Mouse (Mus musculus) lung, postnatal 0 days (tissue): ENCODE data around the gene Tnfaip8l1. TPM values are rescaled to one million over a fixed set of nuclear protein-coding genes. Genes with fewer than 3 reads are reported as not detected.
A peak's percentile ranks its signal among the peaks of the same experiment; 100 is the strongest.

Experiments
- ATAC-seq: fragments of 200-750 bp; cut with Nextera tagmentation; 2 replicates; pipeline ENCODE4 v1.8.0; 2017; ENCODE audit warnings: moderate library complexity
- DNase-seq: peaks from one replicate; pipeline ENCODE4 v3.0.0-alpha.2; 2016; ENCODE audit warnings: low spot score
- H3K27ac ChIP-seq: fragments of 300-500 bp; sonication (generic); 2 replicates; pipeline ENCODE4 v1.5.1; 2014; ENCODE audit warnings: antibody characterized with exemption, mild to moderate bottlenecking, low read length, mixed read lengths
- H3K27me3 ChIP-seq: fragments of 300-500 bp; sonication (generic); replicated peaks from 2 replicates; pipeline ENCODE4 v1.6.1; 2014; ENCODE audit warnings: low read length, mixed read lengths; ENCODE audit not compliant: insufficient read depth
- H3K36me3 ChIP-seq: fragments of 300-500 bp; sonication (generic); 2 replicates; pipeline ENCODE4 v1.6.1; 2014; ENCODE audit warnings: low read length, mixed read lengths; ENCODE audit not compliant: insufficient read depth
- H3K4me1 ChIP-seq: fragments of 300-500 bp; sonication (generic); 2 replicates; pipeline ENCODE4 v1.6.1; 2014; ENCODE audit warnings: antibody characterized with exemption, low read depth, low read length, mixed read lengths; ENCODE audit not compliant: insufficient read depth
- H3K4me2 ChIP-seq: fragments of 300-500 bp; sonication (generic); replicated peaks from 2 replicates; pipeline ENCODE4 v1.6.1; 2014; ENCODE audit warnings: low read depth, mild to moderate bottlenecking, low read length, moderate library complexity, mixed read lengths
- H3K4me3 ChIP-seq: fragments of 300-500 bp; sonication (generic); 2 replicates; pipeline ENCODE4 v1.5.1; 2014; ENCODE audit warnings: low read depth, low read length
- H3K9ac ChIP-seq: fragments of 300-500 bp; sonication (generic); replicated peaks from 2 replicates; pipeline ENCODE4 v1.6.1; 2014; ENCODE audit warnings: low read depth, mild to moderate bottlenecking
- H3K9me3 ChIP-seq: fragments of 300-500 bp; sonication (generic); 2 replicates; pipeline ENCODE4 v1.6.1; 2016; ENCODE audit warnings: low read length, mixed read lengths
- CTCF ChIP-seq: IDR thresholded peaks from 2 replicates; pipeline ENCODE4 v1.5.1; 2016; ENCODE audit warnings: antibody characterized with exemption, mild to moderate bottlenecking
- EP300 ChIP-seq: IDR thresholded peaks from 2 replicates; pipeline ENCODE4 v1.6.1; 2016; ENCODE audit warnings: antibody characterized with exemption, mild to moderate bottlenecking, control low read depth
- WGBS: fragments of 180-500 bp; shearing (Covaris S2); extraction: QIAGEN DNeasy Blood & Tissue Kit; methylation state at CpG from one replicate; pipeline ENCODE4 v1.1.7; 2014; 5-methylcytosine and 5-hydroxymethylcytosine counted together
- polyA plus RNA-seq: library from polyadenylated mRNA; unstranded; fragments of >200 nt; fragmentation: Nextera tagmentation; extraction: Ambion mirVana; gene quantifications from 2 replicates; pipeline ENCODE4 v1.2.1, GENCODE M21; 2015

Tnfaip8l1 gene
- polyA plus RNA-seq, 1 experiment from 2014 or later, result 4.7 TPM

- TF ChIP-seq EP300 (no peak), CTCF (peak; percentile 62)
- no peak for ATAC-seq
- Histone ChIP-seq H3K9me3 (no peaks in the 10 kb centered on the region), H3K27me3 (no peaks in the 10 kb centered on the region), H3K36me3 (peaks cover 56% of the 10 kb centered on the region), H3K4me3 (no peak overlapping the region), H3K4me2 (no peak overlapping the region), H3K9ac (no peak overlapping the region), H3K27ac (no peak overlapping the region), H3K4me1 (no peaks in the 10 kb centered on the region)
- no peak for DNase-seq
- 85% methylated on average over 9 of the region's 9 CpGs for WGBS
These were observed 38.3 kb downstream of the Tnfaip8l1 start for GRCm38 (mm10) chr17:56200586-56200985.

GRCm38 (mm10) chr17:56201642-56202041 is 39.4 kb downstream of the Tnfaip8l1 start:
- Histone ChIP-seq H3K4me2 (no peak overlapping the region), H3K36me3 (peaks cover 60% of the 10 kb centered on the region), H3K27me3 (no peaks in the 10 kb centered on the region), H3K27ac (no peak overlapping the region), H3K9ac (no peak overlapping the region), H3K9me3 (no peaks in the 10 kb centered on the region), H3K4me1 (no peaks in the 10 kb centered on the region), H3K4me3 (no peak overlapping the region)
- DNase-seq (no peak), ATAC-seq (no peak)
- 0 out of 2 replicates have a peak, but pooled peaks have one; percentile 32 for TF ChIP-seq CTCF
- no peak for TF ChIP-seq EP300
- 75% methylated on average over 3 of the region's 3 CpGs for WGBS

- Histone ChIP-seq H3K4me3 (no peak overlapping the region), H3K9ac (no peak overlapping the region), H3K4me2 (no peak overlapping the region), H3K36me3 (peaks cover 56% of the 10 kb centered on the region), H3K9me3 (no peaks in the 10 kb centered on the region), H3K27me3 (no peaks in the 10 kb centered on the region), H3K27ac (no peak overlapping the region), H3K4me1 (no peaks in the 10 kb centered on the region)
- no peak for DNase-seq
- TF ChIP-seq EP300 (no peak), CTCF (no peak)
- ATAC-seq, result no peak
- WGBS, result 96% methylated on average over 8 of the region's 8 CpGs
These were observed 40.2 kb downstream of the Tnfaip8l1 start for GRCm38 (mm10) chr17:56202476-56202875.

GRCm38 (mm10) chr17:56203729-56204128 is 41.5 kb downstream of the Tnfaip8l1 start:
- Histone ChIP-seq H3K36me3 (peaks cover 45% of the 10 kb centered on the region), H3K4me1 (no peaks in the 10 kb centered on the region), H3K27ac (no peak overlapping the region), H3K9ac (no peak overlapping the region), H3K9me3 (no peaks in the 10 kb centered on the region), H3K27me3 (no peaks in the 10 kb centered on the region), H3K4me2 (no peak overlapping the region), H3K4me3 (no peak overlapping the region)
- ATAC-seq, result no peak
- TF ChIP-seq EP300, result no peak
- TF ChIP-seq CTCF, result peak; percentile 62
- WGBS, result 49% methylated on average over 3 of the region's 3 CpGs
- DNase-seq, result no peak

GRCm38 (mm10) chr17:56206276-56206884 is 44.1 kb downstream of the Tnfaip8l1 start:
- ATAC-seq, result peak; percentile 88
- peak; percentile 95 for DNase-seq
- 65% methylated on average over 10 of the region's 10 CpGs for WGBS

GRCm38 (mm10) chr17:56206986-56207674 is 44.9 kb downstream of the Tnfaip8l1 start:
- DNase-seq (peak; percentile 73), ATAC-seq (peak; percentile 55)
- Histone ChIP-seq H3K27ac (peak overlapping the region; percentile 92), H3K9me3 (no peaks in the 10 kb centered on the region), H3K36me3 (peaks cover 61% of the 10 kb centered on the region), H3K27me3 (no peaks in the 10 kb centered on the region), H3K4me2 (no peak overlapping the region), H3K9ac (no peak overlapping the region), H3K4me3 (no peak overlapping the region), H3K4me1 (no peaks in the 10 kb centered on the region; the same call in 1 of the 2 replicates)
- WGBS, result 67% methylated on average over 6 of the region's 6 CpGs
- TF ChIP-seq CTCF (no peak), EP300 (no peak)

More at GRCm38 (mm10) chr17:56206276-56206884, 44.1 kb downstream of the Tnfaip8l1 start:
- H3K36me3 ChIP-seq, result peaks cover 60% of the 10 kb centered on the region
- peak overlapping the region; percentile 92 for H3K27ac ChIP-seq
- no peaks in the 10 kb centered on the region for H3K9me3 ChIP-seq
- no peak overlapping the region for H3K4me3 ChIP-seq
- TF ChIP-seq EP300 (peak; percentile 92), CTCF (no peak)
- H3K4me2 ChIP-seq, result no peak overlapping the region
- no peaks in the 10 kb centered on the region for H3K27me3 ChIP-seq
- H3K9ac ChIP-seq, result no peak overlapping the region
- H3K4me1 ChIP-seq, result no peaks in the 10 kb centered on the region; the same call in 1 of the 2 replicates
